Mouse (Mus musculus) testis, adult 2 months (tissue): ENCODE measurements around the gene Ptpdc1.

Experiments used
- CTCF ChIP-seq: fragments of 200-500 bp; IDR thresholded peaks from 2 replicates; pipeline ENCODE4 v1.5.1; 2012; ENCODE audit warnings: low read depth, mild to moderate bottlenecking, inconsistent platforms, low read length, moderate library complexity; ENCODE audit not compliant: control insufficient read depth, insufficient read depth, insufficient replicate concordance
- POLR2A ChIP-seq: fragments of 200-500 bp; IDR thresholded peaks from 2 replicates; pipeline ENCODE4 v1.6.1; 2012; ENCODE audit warnings: low read depth, mild to moderate bottlenecking, inconsistent platforms, low read length, moderate library complexity; ENCODE audit not compliant: control insufficient read depth

DNA sequence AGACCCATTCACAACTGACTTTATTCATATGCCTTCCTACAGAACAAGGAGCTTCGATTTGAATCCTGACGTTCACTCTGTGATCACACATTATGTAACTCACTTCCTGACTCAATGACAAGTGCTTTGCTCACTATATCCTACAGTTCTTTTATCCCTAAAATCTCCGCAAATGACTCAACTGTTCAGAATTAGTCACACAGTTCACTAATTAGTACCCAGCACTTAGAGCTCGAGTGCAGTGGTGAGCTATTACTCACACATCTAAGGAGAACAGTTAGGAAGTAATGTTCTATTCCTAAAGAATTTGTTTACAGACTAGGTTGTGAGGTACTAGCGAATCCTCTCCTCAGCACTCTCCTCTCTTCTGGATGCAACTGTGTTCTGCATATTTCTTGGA is 16.4 kb downstream of the Ptpdc1 start:
- TF ChIP-seq POLR2A (no peak), CTCF (no peak)
